Mouse (Mus musculus) midbrain, embryonic 16.5 days (tissue): ENCODE results near the gene Gm6588. TPM values are rescaled to one million over a fixed set of nuclear protein-coding genes. Genes with fewer than 3 reads are reported as not detected.
A peak's percentile ranks its signal among the peaks of the same experiment; 100 is the strongest.

Experiments
- ATAC-seq: fragments of 200-750 bp; cut with Nextera tagmentation; 2 replicates; pipeline ENCODE4 v1.8.0; 2017; ENCODE audit warnings: moderate TSS enrichment
- H3K27ac ChIP-seq: fragments of 300-500 bp; sonication (generic); 2 replicates; pipeline ENCODE4 v1.5.1; 2014; ENCODE audit warnings: mild to moderate bottlenecking, low read length, mixed read lengths
- H3K27me3 ChIP-seq: fragments of 300-500 bp; sonication (generic); 2 replicates; pipeline ENCODE4 v1.6.1; 2014; ENCODE audit warnings: low read depth, low read length, mixed read lengths; ENCODE audit not compliant: control insufficient read depth, insufficient read depth
- H3K36me3 ChIP-seq: fragments of 300-500 bp; sonication (generic); 2 replicates; pipeline ENCODE4 v1.6.1; 2014; ENCODE audit warnings: mild to moderate bottlenecking, low read length, moderate library complexity, mixed read lengths; ENCODE audit not compliant: control insufficient read depth, insufficient read depth
- H3K4me1 ChIP-seq: fragments of 300-500 bp; sonication (generic); 2 replicates; pipeline ENCODE4 v1.6.1; 2014; ENCODE audit warnings: mild to moderate bottlenecking, low read length, mixed read lengths; ENCODE audit not compliant: control insufficient read depth, insufficient read depth
- H3K4me2 ChIP-seq: fragments of 300-500 bp; sonication (generic); 2 replicates; pipeline ENCODE4 v1.6.1; 2014; ENCODE audit warnings: mild to moderate bottlenecking, low read length, mixed read lengths
- H3K4me3 ChIP-seq: fragments of 300-500 bp; sonication (generic); 2 replicates; pipeline ENCODE4 v1.5.1; 2014; ENCODE audit warnings: low read depth, mild to moderate bottlenecking, low read length, moderate library complexity, mixed read lengths
- H3K9ac ChIP-seq: fragments of 300-500 bp; sonication (generic); 2 replicates; pipeline ENCODE4 v1.6.1; 2014; ENCODE audit warnings: low read depth, low read length, mixed read lengths
- H3K9me3 ChIP-seq: fragments of 300-500 bp; sonication (generic); replicated peaks from 2 replicates; pipeline ENCODE4 v1.6.1; 2014; ENCODE audit warnings: mild to moderate bottlenecking, low read length, mixed read lengths; ENCODE audit not compliant: control insufficient read depth, poor library complexity, severe bottlenecking
- WGBS: fragments of 180-500 bp; shearing (Covaris S2); extraction: QIAGEN DNeasy Blood & Tissue Kit; methylation state at CpG from one replicate; pipeline ENCODE4 v1.1.7; 2014; 5-methylcytosine and 5-hydroxymethylcytosine counted together
- polyA plus RNA-seq: library from polyadenylated mRNA; unstranded; fragments of >200 nt; fragmentation: Nextera tagmentation; extraction: Ambion mirVana; gene quantifications from 2 replicates; pipeline ENCODE4 v1.2.1, GENCODE M21; 2015

Gm6588 gene
- polyA plus RNA-seq, 1 experiment from 2014 or later, result 1.0 TPM

- ATAC-seq, result peak; percentile 50
- H3K4me2 ChIP-seq, result no peak overlapping the region
- WGBS, result 33% methylated on average over 8 of the region's 8 CpGs
- no peaks in the 10 kb centered on the region for H3K27me3 ChIP-seq
- no peaks in the 10 kb centered on the region for H3K36me3 ChIP-seq
- peak overlapping the region; percentile 36 for H3K27ac ChIP-seq
- H3K4me1 ChIP-seq, result peaks cover 46% of the 10 kb centered on the region
- H3K9ac ChIP-seq, result peak overlapping the region; percentile 11; the same call in 1 of the 2 replicates
- H3K9me3 ChIP-seq, result no peaks in the 10 kb centered on the region
- H3K4me3 ChIP-seq, result no peak overlapping the region
Measured at GRCm38 (mm10) chr5:112499918-112500682, 50.9 kb downstream of the Gm6588 start.

Other genes with a start within 250 kb of the Gm6588 start
- 1.0 and 1.6 TPM in 2 replicates for gene Cryba4, start 196.9 kb upstream of the Gm6588 start, polyA plus RNA-seq
- 5.1 and 5.8 TPM in 2 replicates for gene Crybb1, start 193.6 kb upstream of the Gm6588 start, polyA plus RNA-seq
- 26.2 and 34.5 TPM in 2 replicates for gene Tpst2, start 172.7 kb upstream of the Gm6588 start, polyA plus RNA-seq
- gene Tfip11, start 123.1 kb upstream of the Gm6588 start, polyA plus RNA-seq, result 37.0 and 37.2 TPM in 2 replicates
- 51.7 and 56.8 TPM in 2 replicates for gene Srrd, start 106.4 kb upstream of the Gm6588 start, polyA plus RNA-seq
- 41.8 and 45.6 TPM in 2 replicates for gene Hps4, start 106.3 kb upstream of the Gm6588 start, polyA plus RNA-seq
- 0.17 and 0.29 TPM in 2 replicates for gene Gm6583, start 93.4 kb upstream of the Gm6588 start, polyA plus RNA-seq
- gene Asphd2, start 54.6 kb upstream of the Gm6588 start, polyA plus RNA-seq, result 58.8 and 66.2 TPM in 2 replicates
- gene Sez6l, start 127.8 kb downstream of the Gm6588 start, polyA plus RNA-seq, result 72.9 and 75.7 TPM in 2 replicates